Mouse (Mus musculus) spleen, postnatal 36 days (tissue): Measurements from ENCODE around the gene Stau1.
"Not testable (repeated sequence)": the region's sequence is repeated elsewhere in the genome, so short reads cannot be mapped to it uniquely, and the experiment has no call there.

Experiments used
- DNase-seq, 2 experiments: peaks; one replicate each; pipeline ENCODE4 v3.0.0; 2022; ENCODE audit warnings: low spot score in 2 of 2, mixed read lengths in 1 of 2

Stau1 gene

DNA sequence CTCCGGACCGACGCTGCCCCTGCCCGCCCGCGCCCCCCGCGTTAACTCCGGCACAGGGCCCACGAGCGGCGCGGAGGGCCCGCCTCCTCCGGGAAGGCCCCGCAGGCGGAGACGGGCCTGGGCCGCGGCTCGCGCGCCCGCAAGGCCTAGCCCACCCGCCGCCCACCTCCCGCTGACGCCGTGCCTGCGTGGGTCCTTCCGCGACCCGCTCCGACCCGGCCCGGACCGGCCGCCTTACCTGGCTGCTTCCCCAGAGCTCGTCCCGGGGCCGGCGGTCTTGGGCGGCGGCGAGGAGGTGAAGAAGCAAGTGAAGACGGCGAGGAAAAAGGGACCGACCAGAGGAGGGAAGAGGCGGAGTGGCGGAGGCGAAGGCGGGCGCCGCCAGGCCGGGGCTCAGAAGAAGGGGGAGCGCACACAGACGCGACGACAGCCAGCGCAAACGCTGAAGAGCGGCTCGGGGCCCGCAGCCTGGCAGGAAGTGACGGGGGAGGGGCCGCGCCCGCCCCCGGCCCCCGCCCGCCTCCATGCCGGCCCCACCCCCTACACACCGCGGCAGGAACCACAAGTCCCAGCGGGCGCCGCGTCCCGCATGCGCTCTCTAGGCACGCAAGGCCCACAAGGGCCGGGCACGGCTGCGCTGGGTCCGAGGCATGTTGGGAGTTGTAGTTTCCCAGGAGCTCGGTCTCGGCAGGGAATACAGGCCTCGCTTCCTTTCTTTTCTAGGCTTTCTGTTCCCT, at the start of gene Stau1:
Stau1 (minus strand) TSS at position 504 of the 737 bp plus-strand sequence.
- peak; percentile 96 for DNase-seq

DNA sequence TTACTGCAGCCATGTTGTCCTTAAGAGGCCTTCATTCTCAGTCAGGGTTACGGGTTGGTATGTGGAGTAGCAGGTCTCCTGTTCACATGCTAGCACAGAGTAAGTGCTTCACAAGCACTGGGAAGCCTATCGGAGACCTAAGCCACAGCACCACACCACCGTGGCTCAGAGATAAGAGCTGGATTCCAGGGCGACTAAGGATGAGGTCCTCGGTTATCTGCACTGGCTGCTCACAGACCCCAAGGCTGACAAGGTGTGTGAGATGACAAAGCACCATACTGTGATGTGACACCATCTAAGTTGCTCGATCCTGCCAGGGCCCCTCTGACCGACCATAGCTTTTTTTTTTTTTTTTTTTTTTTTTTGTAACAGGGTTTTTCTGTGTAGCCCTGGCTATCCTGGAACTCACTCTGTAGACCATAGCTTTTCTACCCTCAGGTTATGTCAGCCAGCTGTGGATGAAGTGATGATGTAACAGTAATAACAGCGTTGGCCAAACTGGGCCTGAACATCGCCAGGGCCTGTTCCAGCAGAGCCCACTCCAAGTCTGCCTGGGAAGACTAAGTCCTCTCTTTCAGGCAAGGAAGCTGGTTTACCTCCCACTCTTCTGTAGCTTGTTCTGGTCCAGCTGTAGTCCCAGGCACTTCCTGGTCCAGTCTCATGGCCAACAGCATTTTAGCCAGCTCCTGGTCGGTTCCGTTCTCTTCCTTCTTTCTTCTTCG, 47.5 kb upstream of the Stau1 start:
- peak; percentile 69 to 77 for DNase-seq

DNA sequence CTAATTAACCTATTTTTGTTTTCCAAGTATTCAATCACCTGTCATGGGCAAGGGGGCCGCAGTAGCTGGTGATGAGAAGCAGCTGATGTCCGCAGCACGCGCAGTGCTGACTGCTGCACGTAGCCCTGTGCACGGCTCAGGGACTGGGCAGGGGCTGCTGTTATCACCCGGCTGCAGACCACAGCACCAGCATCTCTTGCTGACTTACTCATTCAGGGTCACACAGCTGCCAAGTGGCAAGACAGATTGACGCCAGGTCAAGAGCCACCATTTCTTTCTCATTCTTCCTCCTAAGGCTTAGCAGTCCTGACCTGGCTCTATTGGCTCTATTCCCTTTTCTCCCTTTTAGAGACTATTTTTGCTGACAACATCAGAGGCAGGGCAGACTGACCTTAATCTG, 43.3 kb upstream of the Stau1 start:
- DNase-seq, result no peak

DNA sequence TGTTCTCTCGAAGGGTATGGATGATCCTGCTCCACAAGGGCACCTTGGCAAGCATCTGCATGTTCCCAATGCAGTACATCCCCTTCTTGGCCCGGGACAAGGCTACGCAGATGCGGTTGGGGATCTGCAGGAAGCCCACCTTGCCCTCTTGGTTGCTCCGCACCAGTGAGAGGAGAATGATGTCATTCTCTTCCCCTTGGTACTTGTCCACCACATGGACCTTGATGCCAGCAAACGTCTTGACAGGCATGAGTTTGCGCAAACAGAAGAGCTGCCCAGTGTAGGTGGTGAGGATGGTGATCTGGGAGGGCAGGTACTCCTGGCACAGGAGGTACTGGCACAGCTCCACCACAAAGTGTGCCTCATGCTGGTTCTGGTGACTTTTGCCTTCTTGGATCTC, 42.6 kb upstream of the Stau1 start:
- DNase-seq, result no peak

DNA sequence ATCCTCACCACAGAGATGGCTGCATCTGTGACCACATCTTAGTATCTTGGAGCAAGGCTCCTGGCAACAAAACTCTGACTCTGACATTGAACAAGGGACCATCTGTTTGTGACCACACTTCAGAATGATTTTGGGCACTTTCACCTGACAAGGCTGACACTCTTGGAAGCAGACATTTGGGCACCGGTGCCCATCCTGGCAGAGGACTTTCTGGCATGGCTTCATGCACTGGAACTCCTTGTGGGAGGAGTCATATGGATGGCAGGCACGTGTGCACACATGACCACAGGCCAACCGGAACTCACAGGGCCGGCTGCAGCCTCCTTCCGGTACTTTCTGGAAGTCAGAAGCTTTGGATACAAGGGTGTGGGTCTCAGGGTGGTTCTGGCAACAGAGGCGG, 42.2 kb upstream of the Stau1 start:
- no peak for DNase-seq

DNA sequence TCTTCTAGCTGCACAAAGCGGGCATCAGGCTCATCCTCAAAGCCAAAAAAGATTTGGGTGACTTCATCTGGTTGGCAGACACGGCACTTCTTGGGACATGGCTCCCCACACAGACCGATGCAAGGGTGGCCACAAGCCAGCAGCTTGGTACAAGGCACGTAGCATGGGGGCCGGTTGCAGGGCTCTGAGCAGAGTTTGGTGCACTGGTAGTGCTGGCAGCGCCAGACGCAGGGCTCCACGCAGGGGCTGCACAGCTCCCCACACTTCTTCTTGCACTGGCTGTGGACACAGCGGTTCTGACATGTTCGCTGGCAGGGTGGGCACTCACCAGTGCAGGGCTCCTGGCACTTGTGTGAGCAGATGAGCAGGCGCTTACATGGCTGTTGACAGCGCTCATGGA, 41.6 kb upstream of the Stau1 start:
- DNase-seq, result no peak

DNA sequence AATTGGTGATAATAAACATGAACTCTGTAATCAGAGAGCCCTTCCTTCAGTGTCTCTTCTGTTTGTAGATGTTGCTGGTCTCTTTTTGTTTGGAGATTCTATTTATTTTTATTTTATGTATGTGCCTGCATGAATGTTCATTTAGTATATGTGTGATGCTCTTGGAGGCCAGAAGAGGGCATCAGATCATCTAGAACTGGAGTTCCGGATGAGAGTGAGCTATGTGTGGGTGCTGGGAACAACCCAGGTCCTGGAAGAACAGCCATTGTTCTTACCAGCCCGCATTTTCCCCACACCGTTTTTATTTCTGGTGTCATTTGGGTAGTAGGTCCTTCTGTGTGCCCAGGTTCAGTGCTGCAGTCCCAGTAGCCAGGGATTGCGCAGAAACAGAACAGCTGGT, 34.4 kb upstream of the Stau1 start:
- DNase-seq, result no peak

DNA sequence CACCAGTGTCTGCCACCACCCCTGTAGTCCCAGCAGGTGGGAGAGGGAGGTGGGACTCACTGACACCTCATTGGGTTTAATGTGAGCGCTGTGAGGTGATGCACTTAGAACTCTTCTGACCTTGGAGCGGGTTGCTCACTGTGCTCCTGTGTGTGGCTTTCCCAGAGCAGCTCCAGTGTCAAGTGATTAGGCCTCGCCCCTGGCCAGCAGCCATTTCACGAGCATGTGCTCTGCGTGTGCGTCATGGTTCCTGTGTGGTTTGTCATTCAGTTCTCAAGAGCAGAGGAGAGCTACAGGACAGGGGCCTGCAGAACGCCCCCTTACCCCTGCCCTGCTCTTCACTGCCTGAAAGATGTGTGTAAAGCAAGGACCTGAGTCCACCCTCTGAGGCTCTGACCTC, 32.5 kb upstream of the Stau1 start:
- DNase-seq, result no peak

DNA sequence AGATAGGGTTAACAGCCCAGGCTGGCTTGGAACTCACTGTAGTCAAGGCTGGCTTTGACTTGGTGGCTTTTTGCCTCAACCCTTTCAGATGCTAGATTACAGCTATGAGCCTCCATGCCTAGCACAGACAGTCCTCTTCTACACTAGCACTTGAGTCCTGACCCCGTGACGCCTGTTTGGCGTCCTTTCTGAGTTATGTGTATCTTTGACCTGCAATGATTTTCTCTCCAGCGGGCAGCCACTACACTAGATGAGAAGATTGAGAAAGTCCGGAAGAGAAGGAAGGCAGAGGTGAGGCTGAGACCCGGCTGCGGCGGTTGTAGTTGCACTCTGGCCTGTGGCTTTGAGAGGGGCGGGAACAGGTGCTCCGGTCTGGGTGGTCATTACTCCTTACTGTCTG, 23.3 kb upstream of the Stau1 start:
- no peak for DNase-seq

DNA sequence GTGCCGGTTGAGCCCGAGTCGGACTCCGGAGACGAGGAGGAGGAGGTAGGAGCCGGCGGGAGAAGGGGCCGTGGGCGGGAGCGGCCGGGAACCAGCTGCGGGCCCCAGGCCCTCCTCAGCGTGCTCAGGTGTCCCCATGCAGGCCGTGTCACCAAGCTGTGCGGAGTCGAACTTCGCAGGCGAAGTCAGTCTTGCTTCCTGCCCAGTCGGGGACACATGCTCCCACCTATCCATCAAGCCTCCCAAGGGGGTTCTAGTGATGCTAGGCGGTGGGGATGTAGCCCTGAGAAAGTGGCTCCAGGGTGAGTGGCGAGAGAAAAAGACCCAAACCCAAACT, 19.3 kb upstream of the Stau1 start:
- no peak for DNase-seq

DNA sequence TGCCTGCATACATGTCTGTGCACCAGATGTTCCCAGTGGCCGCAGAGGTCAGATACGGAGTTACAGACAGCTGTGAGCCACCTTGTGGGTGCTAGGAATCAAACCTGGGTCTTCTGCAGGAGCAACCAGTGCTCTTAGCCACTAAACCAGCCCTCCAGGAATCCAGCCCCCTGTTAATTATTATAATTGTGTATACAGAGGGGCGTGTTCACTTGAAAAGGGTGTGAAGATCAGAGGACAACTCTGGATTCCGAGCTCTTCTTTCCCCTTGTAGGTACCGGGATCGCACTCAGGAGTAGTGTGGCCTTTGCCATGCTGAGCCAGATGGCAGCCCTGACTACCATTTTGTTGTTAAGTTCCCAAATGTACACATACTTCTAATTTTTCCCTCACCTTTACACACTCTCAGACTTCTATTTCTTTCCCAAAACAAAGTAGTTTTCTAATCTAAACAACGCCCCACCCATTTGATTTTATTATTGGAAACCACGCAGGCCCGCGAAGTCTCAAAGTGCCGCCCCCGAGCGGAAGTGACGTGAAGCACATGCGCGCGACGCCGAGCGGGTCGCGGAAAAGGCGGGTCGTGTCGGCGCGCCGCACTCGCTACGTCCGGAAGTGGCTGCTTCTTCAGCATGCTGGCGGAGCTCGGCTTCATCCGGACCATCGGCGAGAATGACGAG, 18.7 kb upstream of the Stau1 start, which contains the start of gene Ddx27:
Ddx27 (plus strand) TSS at position 492 of the 680 bp plus-strand sequence.
- peak; percentile 89 to 93 for DNase-seq

DNA sequence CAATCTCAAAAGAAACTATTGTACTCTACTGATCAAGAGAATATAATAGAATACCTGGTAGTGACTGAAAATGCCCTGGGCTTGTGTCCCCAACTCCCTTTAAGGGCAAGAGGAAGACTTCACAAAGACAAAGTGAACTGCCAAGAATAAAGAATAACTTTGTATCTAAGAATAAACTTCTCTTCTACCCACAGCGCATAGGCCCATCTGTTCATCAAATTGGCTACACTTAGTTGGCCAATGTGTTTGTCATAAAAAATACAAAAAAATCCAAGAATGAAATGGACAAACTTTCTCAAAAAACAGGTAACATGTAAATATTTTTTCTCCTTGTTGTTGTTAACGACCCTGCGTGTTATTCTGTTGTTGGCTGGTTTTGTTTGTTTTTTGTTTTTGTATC, 14.4 kb upstream of the Stau1 start:
- no peak for DNase-seq

DNA sequence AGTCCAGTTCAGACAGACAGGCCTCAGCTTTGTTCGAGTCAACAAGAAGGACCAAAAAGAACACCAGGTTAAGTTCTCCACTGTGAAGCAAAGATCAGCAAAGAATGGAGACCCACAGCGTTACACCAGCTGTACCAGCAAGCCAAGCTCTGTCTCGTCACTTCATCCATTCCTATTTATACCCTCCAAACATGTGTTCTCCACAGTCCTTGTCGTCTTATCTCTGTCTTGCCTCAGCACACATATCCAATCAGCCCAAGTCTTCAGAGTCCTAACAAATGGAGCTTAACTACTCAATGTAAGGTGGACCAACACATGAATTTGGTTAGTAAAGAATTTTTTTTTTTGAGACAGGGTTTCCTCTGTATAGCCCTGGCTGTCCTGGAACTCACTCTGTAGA, 13.4 kb upstream of the Stau1 start:
- DNase-seq, result no peak

DNA sequence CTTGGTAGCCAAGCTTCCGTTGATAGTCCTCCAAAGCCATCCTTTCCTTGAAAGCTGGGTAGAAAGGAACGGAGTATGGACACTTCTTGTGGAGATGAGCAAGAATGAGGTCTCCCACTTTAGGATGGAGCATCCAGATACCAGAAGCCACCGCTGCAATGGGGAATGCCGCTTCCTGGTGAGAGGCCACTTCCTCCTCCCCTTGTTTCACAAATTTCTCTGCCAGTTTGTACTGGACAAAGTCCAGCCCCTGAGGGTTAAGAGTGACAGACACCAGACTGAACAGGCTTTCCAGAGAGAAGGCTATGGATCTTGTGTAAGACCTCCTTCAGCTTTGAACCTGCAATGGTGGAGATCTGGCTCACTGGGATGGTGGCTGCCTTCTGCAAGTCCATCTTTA, 11.5 kb upstream of the Stau1 start:
- DNase-seq, result not testable (repeated sequence)

DNA sequence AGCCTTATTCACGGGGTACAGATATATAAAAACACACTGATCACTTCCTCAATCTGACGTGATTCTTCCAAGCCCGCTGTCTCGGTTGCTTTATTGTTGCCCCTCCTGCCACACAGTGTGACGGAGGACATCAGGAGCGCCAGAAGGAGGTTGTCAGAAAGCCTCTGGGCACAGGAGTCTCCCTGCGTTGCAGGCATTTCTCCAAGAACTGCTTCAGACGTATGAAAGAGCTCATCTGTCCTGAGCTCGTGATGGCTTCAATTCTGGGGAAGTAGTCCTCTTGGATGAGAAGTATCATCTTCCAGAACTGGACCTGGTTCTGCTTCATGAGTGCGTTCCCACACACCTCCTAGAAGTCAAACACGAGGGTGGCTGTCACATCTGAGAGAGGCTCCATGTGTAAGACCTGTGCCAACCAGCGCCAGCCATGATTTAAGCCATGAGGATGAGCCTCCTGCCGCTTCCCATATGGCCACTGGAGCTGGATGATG, 10.9 kb upstream of the Stau1 start:
- no peak for DNase-seq

DNA sequence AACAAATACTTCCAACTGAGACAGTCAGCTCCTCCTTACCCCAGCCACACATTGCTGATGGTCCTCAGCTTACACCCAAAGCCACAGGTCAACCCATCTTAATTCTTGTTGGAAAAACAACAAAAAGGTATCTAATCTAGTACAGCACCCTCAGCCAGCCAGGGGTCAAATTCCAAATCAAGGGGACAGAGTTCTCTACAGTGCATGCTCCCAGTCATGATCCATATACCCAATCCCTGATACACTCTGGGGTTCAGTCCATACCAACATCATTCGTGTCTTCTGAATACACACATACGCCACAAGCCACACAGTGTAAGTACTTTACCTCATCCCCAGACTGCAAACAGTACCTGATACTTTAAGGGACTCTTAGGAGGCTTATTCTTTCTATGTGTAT, 10.3 kb upstream of the Stau1 start:
- DNase-seq, result no peak

DNA sequence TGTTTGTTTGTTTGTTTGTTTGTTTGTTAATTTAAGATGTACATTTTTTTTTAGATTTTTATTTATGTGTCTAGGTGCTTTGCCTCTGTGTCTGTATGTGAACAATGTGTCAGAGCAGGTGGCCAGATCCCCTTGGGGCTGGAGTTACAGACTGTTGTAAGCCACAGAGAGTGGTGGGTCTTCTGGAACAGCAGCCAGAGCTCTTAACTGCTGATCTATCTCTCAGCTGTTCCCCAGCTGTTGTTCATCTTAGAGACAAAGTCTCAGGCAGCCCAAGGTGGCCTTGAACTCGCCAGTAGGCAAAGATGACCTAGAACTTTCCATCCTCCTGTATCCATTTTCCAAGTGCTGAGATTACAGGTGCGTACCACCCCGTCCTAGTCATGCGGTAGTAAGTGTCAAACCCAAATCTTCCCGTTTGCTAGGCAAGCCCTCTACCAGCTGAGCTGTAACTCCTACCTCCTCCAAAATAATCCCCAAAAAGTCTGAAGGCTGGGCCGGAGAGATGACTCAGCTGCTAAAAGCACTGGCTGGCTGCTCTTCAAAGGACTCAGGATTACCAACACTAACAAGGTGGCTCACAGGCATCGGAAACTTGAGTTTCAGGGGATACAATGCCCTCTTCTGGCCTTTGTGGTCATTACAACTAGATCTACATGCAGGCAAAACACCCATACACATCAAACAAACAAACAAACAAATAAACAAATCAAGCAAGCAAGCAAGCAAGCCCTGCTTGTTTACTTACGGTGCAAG, 8.2 kb upstream of the Stau1 start:
- peak; percentile 45 to 57 for DNase-seq

DNA sequence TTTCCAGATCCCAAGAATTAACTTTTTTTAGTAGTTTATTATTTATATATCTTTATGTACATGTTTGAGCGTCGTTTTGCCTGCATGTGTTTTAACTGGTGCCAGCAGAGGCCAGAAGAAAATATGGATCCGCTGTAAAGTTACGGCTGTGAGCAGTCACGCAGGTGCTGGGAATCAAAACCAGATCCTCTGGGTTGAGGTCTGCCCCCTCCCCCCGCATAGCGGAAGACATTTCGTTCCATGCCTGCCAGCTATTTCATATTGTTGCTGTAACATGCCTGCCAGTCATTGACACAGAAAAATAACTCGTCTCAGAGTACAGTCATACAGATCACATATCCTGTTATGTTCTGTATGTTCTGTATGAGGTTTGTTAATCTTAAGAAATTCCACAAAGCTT, 5.4 kb upstream of the Stau1 start:
- no peak for DNase-seq

DNA sequence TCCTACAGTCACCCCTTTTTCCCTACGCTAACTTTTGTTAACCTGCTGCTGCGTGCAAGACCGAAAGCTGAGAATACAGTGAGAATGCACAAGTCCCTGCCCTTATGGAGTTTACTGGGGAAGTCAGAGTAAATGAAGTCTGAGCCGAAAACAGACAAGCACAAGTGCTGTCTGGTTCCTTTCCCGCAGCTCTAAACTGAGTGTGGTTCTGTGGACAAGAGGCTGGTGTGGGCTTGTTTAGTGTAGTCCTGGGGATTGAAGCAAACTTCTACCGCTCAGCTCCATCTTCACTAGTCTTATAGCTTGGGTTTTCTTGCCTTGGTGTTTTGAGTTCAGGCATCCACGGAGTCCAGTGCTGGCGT, 415 bp upstream of the Stau1 start:
- DNase-seq, result no peak

DNA sequence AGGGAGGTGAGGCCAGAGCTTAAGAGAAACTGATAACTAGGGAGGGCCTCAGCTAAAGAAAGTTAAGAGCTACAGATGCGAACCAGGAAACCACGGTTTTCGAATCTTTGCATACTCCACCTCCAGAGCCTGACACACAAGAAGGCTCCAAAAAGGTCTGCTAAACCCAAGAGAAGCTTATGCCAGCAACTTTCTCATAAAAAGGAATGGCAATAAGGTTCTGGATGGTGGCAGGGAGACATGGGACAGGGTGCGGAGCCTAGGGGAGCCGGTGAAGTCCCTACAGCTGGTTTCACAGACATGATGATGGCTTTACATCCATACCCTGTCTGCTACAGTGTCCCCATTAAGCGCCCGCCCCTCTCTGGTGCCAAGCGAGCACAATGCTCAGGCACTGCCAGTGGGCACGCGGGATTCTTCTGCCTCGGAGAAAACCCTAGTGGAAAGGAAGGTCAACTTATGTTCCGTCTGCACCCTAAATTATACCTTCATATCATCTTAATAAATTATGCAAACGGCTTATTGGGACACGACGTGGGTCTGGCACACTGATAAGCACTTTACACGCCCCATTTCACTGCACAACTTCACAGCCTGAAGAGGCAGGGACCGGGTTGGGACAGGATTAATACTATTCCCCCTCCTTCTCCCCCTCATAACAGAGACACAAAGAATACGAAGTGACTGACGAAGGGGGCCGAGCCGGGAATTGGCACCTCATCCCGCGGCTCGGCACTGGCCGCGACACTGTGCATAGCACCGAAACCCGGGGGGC, 891 bp downstream of the Stau1 start:
- DNase-seq, result peak; percentile 32 to 36

DNA sequence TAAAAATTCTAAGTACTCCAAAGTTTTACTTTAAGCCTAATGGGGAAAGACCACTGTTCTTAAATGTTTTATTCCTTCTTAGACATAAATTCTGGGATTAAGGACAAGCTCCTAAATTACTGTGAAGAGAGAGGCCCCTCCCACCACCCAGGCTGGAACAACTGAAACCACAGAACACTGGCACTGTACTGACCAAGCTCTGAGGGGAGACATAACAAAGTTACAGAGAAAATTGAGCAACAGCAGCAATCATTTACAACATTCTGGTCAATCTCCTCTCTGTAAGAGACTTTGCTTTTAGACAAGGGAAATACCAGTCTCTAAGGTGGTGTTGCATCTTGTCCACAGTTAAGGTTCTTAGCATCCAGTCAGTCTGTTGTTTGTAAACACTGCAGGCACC, 4.2 kb downstream of the Stau1 start:
- DNase-seq, result no peak
